Comparison of ENCODE assay signal across 8 mouse cellular contexts in the genomic region with DNA sequence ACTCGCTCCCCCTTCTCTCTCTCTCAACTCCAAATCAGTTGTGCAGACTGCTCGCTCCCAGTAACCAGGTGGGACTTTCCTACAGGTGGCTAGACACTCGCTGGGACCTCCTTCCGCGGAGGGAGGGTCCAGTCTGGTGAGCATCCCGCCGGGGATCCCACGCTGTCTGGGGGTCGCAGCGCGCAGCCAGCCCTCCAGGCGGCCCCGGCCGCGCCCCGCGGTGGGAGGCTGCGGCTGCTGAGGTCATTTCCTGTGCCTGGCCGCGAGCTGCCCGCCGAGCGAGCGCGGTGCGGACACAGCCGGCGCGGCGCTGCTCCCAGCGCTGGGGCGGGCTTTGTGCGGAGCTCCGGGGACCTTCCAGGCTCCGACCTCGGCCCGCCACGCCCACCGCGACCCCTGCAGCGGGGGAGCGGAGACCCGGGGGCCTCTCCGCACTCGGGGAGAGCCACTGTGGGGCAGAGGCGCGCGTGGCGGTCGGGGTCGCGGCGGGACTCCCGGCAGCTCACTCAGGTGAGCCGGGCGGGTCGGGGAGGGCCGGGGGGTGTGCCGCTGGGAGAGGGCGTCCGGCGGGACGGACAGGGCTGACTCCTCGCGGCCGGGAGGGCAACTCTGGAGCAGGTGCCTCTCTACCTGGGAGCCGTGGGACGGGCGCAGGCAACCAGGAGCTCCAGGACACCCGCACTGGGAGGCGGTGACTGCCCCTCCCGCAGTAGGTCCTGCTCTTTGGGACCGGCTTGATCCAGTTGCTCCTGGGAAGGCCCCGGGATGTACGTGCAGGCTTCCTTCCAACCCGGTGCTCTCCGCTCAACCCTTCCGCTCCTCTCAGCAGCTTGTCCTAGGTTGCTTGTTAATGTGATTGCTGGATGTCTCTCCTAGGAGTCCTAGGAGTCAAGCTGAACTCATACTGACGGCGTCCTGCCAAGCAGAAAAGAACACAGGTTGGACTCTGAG. TPM values are rescaled to one million over a fixed set of nuclear protein-coding genes. Genes with fewer than 3 reads are reported as not detected.
DNase-seq lines count a peak whose midpoint lies in the region; ATAC-seq lines count a peak whose summit lies in the region.

Plekhh1 (plus strand) TSS at position 253 of the 951 bp plus-strand sequence.

- H3K4me3 ChIP-seq in liver, embryonic 12.5 days, result peak within 1 kb of the TSS; percentile 66

- peak within 1 kb of the TSS; percentile 90 for H3K4me2 ChIP-seq in liver, embryonic 12.5 days

- peak within 1 kb of the TSS; percentile 64 for H3K9ac ChIP-seq in liver, embryonic 12.5 days

- no peaks in the 10 kb centered on the region for H3K36me3 ChIP-seq in liver, embryonic 12.5 days

- H3K9me3 ChIP-seq in liver, embryonic 12.5 days (replicated peaks), result no peaks in the 10 kb centered on the region

- H3K4me1 ChIP-seq in liver, embryonic 12.5 days, result peaks cover 14% of the 10 kb centered on the region

- peaks cover 68% of the 10 kb centered on the region for H3K27me3 ChIP-seq in liver, embryonic 12.5 days (replicated peaks)

- peak; percentile 31 to 63 for DNase-seq in urinary bladder, adult 18-20 months (ENCODE audit: low spot score in 2 of 2)
- DNase-seq in urinary bladder, postnatal 10 days (ENCODE audit: low spot score), result no peak
- DNase-seq in gonadal fat pad, adult 2 months (ENCODE audit: low read depth), result no peak
- DNase-seq in kidney, adult 11 months, result peak; percentile 66
- DNase-seq in naive thymus-derived CD4-positive, alpha-beta T cell, adult 2 months (ENCODE audit: low read depth), result peak; percentile 47
- DNase-seq in testis, postnatal 14 days (ENCODE audit: low spot score), result peak; percentile 81

- peak; percentile 48; the same call in 1 of the 2 replicates for ATAC-seq in common myeloid progenitor, adult 5-6 weeks (replicated peaks; ENCODE audit: low read depth, poor library complexity, severe bottlenecking)
- peak; percentile 44 for ATAC-seq in liver, embryonic 12.5 days

- H3K27ac ChIP-seq in liver, embryonic 12.5 days, result no peak within 1 kb of the TSS

- under 1% methylated on average over 56 of the region's 80 CpGs for WGBS in liver, embryonic 12.5 days (ENCODE audit: insufficient replicate concordance)

RNA-seq across cellular contexts. Expression of gene Plekhh1, which starts in this region (rescaled TPM):
- 0.41 and 2.1 TPM in 2 replicates for total RNA-seq in common myeloid progenitor, adult 5-6 weeks (2017)
- polyA plus RNA-seq in gonadal fat pad, adult 2 months (2012; rRNA removed), result 14.9 and 15.1 TPM in 2 replicates
- 0.42 and 0.48 TPM in 2 replicates for polyA plus RNA-seq in liver, embryonic 12.5 days (2016; fragmentation: Nextera tagmentation; extraction: Ambion mirVana)

Comparison
In these comparisons a context has a peak if more than half of its experiments do, and no peak if none do; other contexts are left out.
1. RNA of gene Plekhh1 (polyA plus RNA-seq): 14.9 to 15.1 TPM in gonadal fat pad, adult 2 months; 0.42 to 0.48 TPM in liver, embryonic 12.5 days; every median in the first group is over 10 times any median in the second.
2. DNase-seq: peak in urinary bladder, adult 18-20 months (2 of 2), kidney, adult 11 months (single experiment), naive thymus-derived CD4-positive, alpha-beta T cell, adult 2 months (single experiment) and testis, postnatal 14 days (single experiment); none in urinary bladder, postnatal 10 days (single experiment) and gonadal fat pad, adult 2 months (single experiment).
3. Peak in ATAC-seq, H3K4me3 ChIP-seq, H3K9ac ChIP-seq and H3K4me2 ChIP-seq in liver, embryonic 12.5 days; RNA of the gene not detected or under 1 TPM.